Comparison of ENCODE assay signal across 21 mouse cellular contexts in the genomic region with DNA sequence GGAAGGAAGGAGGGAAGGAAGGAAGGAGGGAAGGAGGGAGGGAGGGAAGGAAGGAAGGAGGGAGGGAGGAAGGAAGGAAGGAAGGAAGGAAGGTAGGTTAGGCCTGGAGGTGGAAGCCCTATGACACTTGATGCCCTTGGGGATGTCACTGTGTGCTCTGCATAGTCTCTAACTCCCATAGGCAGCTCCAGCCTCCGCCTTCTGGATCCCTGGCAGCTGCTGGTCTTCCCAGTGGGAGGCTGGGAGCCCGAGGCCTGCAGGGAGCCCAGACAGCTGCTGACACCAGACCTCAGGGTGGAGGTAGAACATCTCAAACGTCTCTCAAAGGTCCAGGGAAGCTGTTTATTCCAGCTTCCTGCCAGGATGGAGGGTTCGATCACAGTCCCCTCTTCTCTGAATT.
DNase-seq lines count a peak whose midpoint lies in the region; ATAC-seq and TF ChIP-seq lines count a peak whose summit lies in the region.
"Had no signal": no experiment of that assay in that cellular context is flagged by ENCODE, and none has a peak within 500 bp of the region (broad histone marks: within the 10 kb centered on the region; RNA-seq: fewer than 3 reads in every experiment).

No protein-coding gene starts in this region.

- no peak for ATAC-seq in kidney, embryonic 16.5 days (ENCODE audit: low FRiP score, low TSS enrichment)
- ATAC-seq in midbrain, embryonic 11.5 days (ENCODE audit: low FRiP score): no peak
- no peak for ATAC-seq in midbrain, postnatal 0 days (ENCODE audit: low FRiP score)
- no peak for ATAC-seq in megakaryocyte-erythroid progenitor cell, adult 5-6 weeks (replicated peaks; ENCODE audit: low FRiP score, low TSS enrichment, poor library complexity, severe bottlenecking)

- WGBS in heart, embryonic 10.5 days: 31% methylated on average over 4 of the region's 4 CpGs
- 41% methylated on average over 4 of the region's 4 CpGs for WGBS in kidney, embryonic 16.5 days
- WGBS in midbrain, embryonic 11.5 days: 42% methylated on average over 4 of the region's 4 CpGs
- 54% methylated on average over 4 of the region's 4 CpGs for WGBS in midbrain, postnatal 0 days

- peak overlapping the region; percentile 47; the same call in 1 of the 2 replicates for H3K27ac ChIP-seq in heart, embryonic 10.5 days
- peak overlapping the region; percentile 35 for H3K27ac ChIP-seq in kidney, embryonic 16.5 days (ENCODE audit: low read length)
- no peak overlapping the region for H3K27ac ChIP-seq in midbrain, embryonic 11.5 days (ENCODE audit: low read depth, low read length)
- no peak overlapping the region for H3K27ac ChIP-seq in midbrain, postnatal 0 days (ENCODE audit: low read depth, low read length)
- H3K27ac ChIP-seq: embryonic facial prominence, embryonic 15.5 days; hindbrain, embryonic 12.5 days; limb, embryonic 13.5 days; liver, embryonic 14.5 days had no signal

- H3K9me3 ChIP-seq in heart, embryonic 10.5 days: no peaks in the 10 kb centered on the region
- H3K9me3 ChIP-seq in kidney, embryonic 16.5 days (ENCODE audit: low read length): no peaks in the 10 kb centered on the region
- no peaks in the 10 kb centered on the region for H3K9me3 ChIP-seq in midbrain, embryonic 11.5 days (ENCODE audit: control insufficient read depth, low read length)
- no peaks in the 10 kb centered on the region for H3K9me3 ChIP-seq in midbrain, postnatal 0 days (ENCODE audit: low read length)
- H3K9me3 ChIP-seq: embryonic facial prominence, embryonic 15.5 days; hindbrain, embryonic 12.5 days; limb, embryonic 13.5 days had no signal

- H3K27me3 ChIP-seq in heart, embryonic 10.5 days (ENCODE audit: insufficient read depth, poor library complexity, severe bottlenecking): peaks cover 10% of the 10 kb centered on the region; the same call in 1 of the 2 replicates
- H3K27me3 ChIP-seq in kidney, embryonic 16.5 days (ENCODE audit: insufficient read depth, low read length): no peaks in the 10 kb centered on the region
- H3K27me3 ChIP-seq in midbrain, embryonic 11.5 days (ENCODE audit: control insufficient read depth, insufficient read depth, low read length): no peaks in the 10 kb centered on the region
- no peaks in the 10 kb centered on the region for H3K27me3 ChIP-seq in midbrain, postnatal 0 days (ENCODE audit: insufficient read depth, low read length)
- H3K27me3 ChIP-seq: embryonic facial prominence, embryonic 15.5 days; hindbrain, embryonic 12.5 days; limb, embryonic 13.5 days had no signal

- no peak overlapping the region for H3K4me3 ChIP-seq in heart, embryonic 10.5 days
- H3K4me3 ChIP-seq in kidney, embryonic 16.5 days (ENCODE audit: low read length): no peak overlapping the region
- H3K4me3 ChIP-seq in midbrain, embryonic 11.5 days (ENCODE audit: low read depth, low read length): no peak overlapping the region
- no peak overlapping the region for H3K4me3 ChIP-seq in midbrain, postnatal 0 days (ENCODE audit: low read depth, low read length)
- H3K4me3 ChIP-seq: embryonic facial prominence, embryonic 15.5 days; hindbrain, embryonic 12.5 days; limb, embryonic 13.5 days had no signal

- no peak for TF ChIP-seq CTCF in midbrain, postnatal 0 days (IDR thresholded peaks at IDR 0.05)

- no peak overlapping the region for H3K9ac ChIP-seq in kidney, embryonic 16.5 days (replicated peaks; ENCODE audit: low read length)
- H3K9ac ChIP-seq in midbrain, embryonic 11.5 days (ENCODE audit: low read length): no peak overlapping the region
- no peak overlapping the region for H3K9ac ChIP-seq in midbrain, postnatal 0 days (replicated peaks; ENCODE audit: low read length, poor library complexity, severe bottlenecking)
- H3K9ac ChIP-seq: embryonic facial prominence, embryonic 15.5 days; hindbrain, embryonic 12.5 days; limb, embryonic 13.5 days; liver, embryonic 14.5 days; lung, embryonic 14.5 days had no signal

- no peak for DNase-seq in heart, embryonic 10.5 days (ENCODE audit: low spot score)
- no peak for DNase-seq in heart, adult 8-10 months (ENCODE audit: low spot score)
- DNase-seq in kidney, adult 8-10 months: no peak
- peak; percentile 77 for DNase-seq in midbrain, embryonic 11.5 days (ENCODE audit: low spot score, missing footprints)
- DNase-seq in midbrain, postnatal 0 days (ENCODE audit: low spot score): no peak
- DNase-seq in yolk sac, embryonic 10.5 days (ENCODE audit: low spot score): peak; percentile 9
- DNase-seq: adrenal gland, postnatal 25 days; cerebellum, adult 9-10 months; gastrocnemius, postnatal 36 days; heart, postnatal 10 days; right cerebral cortex, postnatal 25 days; spleen, adult 18-20 months; thymus, postnatal 25 days had no signal

- no peaks in the 10 kb centered on the region for H3K36me3 ChIP-seq in heart, embryonic 10.5 days
- H3K36me3 ChIP-seq in kidney, embryonic 16.5 days (ENCODE audit: insufficient read depth, low read length): no peaks in the 10 kb centered on the region
- no peaks in the 10 kb centered on the region for H3K36me3 ChIP-seq in midbrain, embryonic 11.5 days (ENCODE audit: control insufficient read depth, insufficient read depth, low read length)
- H3K36me3 ChIP-seq in midbrain, postnatal 0 days (ENCODE audit: insufficient read depth, low read length): no peaks in the 10 kb centered on the region
- H3K36me3 ChIP-seq: embryonic facial prominence, embryonic 15.5 days; hindbrain, embryonic 12.5 days; limb, embryonic 13.5 days had no signal

- H3K4me1 ChIP-seq in heart, embryonic 10.5 days: peaks cover 16% of the 10 kb centered on the region
- peaks cover 7% of the 10 kb centered on the region; the same call in 1 of the 2 replicates for H3K4me1 ChIP-seq in kidney, embryonic 16.5 days (ENCODE audit: insufficient read depth, low read length)
- H3K4me1 ChIP-seq in midbrain, embryonic 11.5 days (ENCODE audit: control insufficient read depth, insufficient read depth, low read length): no peaks in the 10 kb centered on the region
- H3K4me1 ChIP-seq in midbrain, postnatal 0 days (ENCODE audit: insufficient read depth, low read length): no peaks in the 10 kb centered on the region
- H3K4me1 ChIP-seq: embryonic facial prominence, embryonic 15.5 days; limb, embryonic 13.5 days had no signal

- H3K4me2 ChIP-seq in kidney, embryonic 16.5 days (replicated peaks; ENCODE audit: low read depth, low read length): no peak overlapping the region
- no peak overlapping the region for H3K4me2 ChIP-seq in midbrain, embryonic 11.5 days
- no peak overlapping the region for H3K4me2 ChIP-seq in midbrain, postnatal 0 days (ENCODE audit: low read depth, low read length, poor library complexity, severe bottlenecking)
- H3K4me2 ChIP-seq: embryonic facial prominence, embryonic 15.5 days; heart, embryonic 11.5 days; hindbrain, embryonic 12.5 days; limb, embryonic 13.5 days; lung, embryonic 14.5 days had no signal

Comparison
In these comparisons a context has a peak if more than half of its experiments do, and no peak if none do; other contexts are left out.
1. DNase-seq: peak in midbrain, embryonic 11.5 days (single experiment) and yolk sac, embryonic 10.5 days (single experiment); none in heart, embryonic 10.5 days (single experiment), heart, adult 8-10 months (single experiment), kidney, adult 8-10 months (0 of 2) and midbrain, postnatal 0 days (single experiment).
2. H3K27ac ChIP-seq: peak in heart, embryonic 10.5 days (single experiment) and kidney, embryonic 16.5 days (single experiment); none in midbrain, embryonic 11.5 days (single experiment) and midbrain, postnatal 0 days (single experiment).